Mouse (Mus musculus) embryo, embryonic 11.5 days (tissue): Measurements from ENCODE around the gene Fbxo6.

Source experiments
- DNase-seq: peaks from one replicate; pipeline ENCODE4 v3.0.0-alpha.2; 2012; ENCODE audit warnings: low read depth, low spot score

The Fbxo6 gene

DNA sequence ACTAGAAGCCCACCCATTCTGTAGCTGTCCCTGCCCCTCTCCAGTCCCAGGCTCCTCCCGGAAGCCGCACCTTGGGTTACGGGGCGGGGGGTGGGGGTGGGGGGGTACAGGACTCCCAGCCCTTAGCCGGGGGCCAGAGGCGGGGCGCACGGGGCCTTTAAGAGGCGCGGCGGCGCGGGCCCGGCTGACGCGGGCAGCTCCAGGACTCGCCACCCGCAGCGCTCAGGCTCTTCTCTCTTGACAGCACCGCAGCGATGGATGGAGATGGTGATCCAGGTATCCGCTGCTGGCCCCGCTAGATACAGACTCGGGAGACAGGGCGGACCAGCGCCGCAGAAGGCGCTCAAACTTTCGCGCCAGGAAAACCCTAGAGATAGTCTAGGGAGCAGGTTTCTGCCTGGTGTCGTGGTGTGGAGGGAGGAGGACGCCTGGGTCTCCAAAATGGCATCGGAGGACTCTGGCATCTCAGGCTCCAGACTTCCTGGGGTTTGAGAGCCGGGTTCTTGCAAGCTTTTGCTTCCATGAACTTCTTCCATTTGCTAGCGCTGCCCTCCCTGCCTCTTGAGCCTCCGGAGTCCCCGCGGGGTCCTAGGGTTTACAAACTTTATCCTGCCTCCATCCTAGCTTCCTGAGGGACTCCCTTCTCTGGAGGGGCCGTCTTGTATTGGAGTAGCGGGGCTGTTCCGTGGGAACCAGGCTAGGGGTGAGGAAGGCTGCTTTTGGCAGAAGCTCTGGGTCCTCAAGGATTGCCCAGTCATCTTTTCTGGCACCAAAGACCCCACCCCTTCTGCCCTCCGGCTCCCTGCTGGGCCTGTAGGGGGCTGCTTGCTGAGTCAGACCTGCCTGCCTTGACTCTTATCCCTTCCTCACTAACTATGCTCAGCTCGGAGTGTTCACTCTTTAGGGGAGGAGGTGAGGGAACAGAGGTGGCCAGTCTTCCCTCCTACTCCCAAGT is 8.8 kb upstream of the Fbxo6 start, which contains the start of the genes Fbxo44 and Fbxo2:
Fbxo44 (minus strand) TSS at position 47 of the 955 bp plus-strand sequence.
Fbxo2 (plus strand) TSS at position 186 of the 955 bp plus-strand sequence.
- no peak for DNase-seq

DNA sequence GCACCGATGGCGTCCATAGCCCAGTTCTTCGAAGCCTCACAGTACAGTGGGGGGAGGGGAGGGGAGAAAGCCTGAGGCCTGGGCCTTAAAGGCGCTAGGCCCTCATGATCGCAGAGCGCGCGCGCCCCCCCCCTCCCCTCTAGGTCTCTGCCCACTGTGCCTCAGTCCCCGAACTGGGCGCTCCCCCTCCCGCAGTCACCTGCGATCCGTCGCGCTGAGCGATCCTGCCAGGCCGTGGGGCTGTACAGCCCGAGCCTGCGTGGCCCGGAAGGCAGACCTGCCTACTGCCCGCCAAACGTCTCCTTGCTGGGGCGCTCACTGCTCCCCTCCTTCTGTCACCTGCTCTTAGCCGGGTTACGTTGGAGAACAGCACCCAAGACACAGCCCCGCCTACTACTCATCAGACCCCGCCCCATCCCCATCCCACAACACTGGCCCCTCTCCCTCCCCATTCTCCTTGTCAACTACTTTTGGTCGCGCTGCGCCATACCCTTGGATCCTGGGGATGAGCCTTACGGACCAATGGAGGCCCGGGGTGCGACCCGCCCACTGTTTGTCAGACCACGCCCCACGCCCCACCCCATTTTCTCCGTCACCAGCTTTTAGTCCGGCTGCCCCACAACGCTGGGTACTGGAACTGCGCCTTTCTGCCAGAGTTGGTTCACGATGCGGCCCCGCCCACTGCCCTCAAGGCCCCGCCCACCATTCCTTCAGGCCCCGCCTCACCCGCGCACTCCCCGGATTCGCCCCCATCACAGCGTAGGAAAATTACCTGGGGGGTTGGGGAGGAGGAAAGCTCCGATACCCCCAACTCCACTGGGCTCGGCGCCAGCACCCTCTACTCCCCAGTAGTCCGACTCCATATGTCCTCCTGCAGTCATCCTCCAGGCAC is 7.8 kb upstream of the Fbxo6 start:
- peak; percentile 80 for DNase-seq

DNA sequence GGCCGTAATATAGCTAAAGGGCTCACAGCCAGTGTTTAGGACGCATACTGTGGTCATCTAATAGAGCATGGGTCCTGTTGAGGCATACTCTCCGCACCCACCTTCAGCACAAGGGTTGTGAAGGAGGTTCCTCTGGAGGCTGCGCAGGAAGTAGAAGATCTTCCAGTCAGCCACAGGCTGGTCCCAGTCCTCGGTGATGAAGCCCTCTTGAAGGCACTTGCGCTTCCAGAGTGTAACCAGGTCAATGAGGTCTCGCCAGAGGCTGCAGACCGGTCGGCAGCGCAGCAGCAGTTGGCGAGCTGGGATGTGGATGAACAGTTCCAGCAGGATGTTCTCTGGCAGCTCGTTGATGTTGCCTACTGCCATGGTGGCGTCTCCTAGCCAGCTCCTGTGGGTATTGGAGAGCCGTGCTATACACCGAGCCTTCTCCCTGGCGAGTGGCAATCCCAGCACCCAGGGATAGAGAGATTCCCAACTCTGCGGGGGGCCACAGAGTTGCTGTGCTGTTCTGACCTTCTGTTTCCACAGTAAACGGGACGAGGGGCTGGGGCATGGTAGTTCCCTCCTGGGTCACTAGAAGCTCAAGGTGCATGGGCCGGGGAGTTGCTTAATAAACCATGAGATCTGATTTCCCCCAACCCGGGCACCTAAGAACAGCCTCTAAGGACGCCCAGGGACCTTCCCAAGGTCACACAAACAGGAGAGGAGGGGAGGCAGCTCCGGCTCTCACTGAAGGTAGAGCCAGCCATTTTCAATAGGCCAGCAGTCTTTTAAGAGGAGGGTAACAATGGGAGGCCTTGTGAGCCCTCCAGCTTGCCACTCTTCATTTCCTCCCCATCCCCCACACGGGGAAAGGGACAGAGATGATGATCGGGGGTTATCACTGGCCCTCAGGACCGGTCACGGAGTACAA is 6.8 kb upstream of the Fbxo6 start:
- no peak for DNase-seq

DNA sequence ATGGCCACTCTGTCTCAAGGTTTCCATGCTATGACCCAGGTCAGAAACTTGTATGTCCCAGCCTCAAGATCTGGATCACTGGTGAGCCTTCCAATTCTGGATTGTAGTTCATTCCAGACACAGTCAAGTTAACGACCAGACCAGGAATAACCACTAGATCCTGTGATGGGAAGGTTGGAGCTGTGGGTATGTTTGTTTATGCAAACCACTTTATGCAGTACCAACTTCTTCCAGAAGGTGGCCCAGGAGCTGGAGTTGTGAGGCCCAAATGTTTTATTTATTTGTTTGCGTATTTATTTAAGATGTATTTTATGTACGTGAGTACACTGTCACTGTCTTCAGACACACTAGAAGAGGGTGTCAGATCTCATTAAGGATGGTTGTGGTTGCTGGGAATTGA is 3.0 kb upstream of the Fbxo6 start:
- no peak for DNase-seq

DNA sequence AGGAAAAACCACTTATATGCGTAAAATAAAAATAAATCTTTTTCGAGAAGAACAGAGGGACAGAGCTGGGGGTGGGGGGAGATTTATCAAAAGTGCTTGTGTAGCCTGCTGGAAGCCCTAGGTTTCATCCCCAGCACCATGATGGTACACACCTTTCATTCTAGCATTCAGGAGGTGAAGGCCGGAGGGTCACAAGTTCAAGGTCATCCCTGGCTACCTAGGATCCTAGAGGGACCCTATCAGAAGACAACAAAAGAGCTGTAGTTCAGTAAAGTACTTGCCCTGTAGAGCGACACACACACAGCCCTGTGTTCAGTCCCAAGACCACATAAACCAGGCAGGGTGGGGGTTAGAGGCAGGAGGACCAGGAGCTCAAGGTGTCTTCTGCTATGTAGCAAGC is 2.1 kb upstream of the Fbxo6 start:
- no peak for DNase-seq

DNA sequence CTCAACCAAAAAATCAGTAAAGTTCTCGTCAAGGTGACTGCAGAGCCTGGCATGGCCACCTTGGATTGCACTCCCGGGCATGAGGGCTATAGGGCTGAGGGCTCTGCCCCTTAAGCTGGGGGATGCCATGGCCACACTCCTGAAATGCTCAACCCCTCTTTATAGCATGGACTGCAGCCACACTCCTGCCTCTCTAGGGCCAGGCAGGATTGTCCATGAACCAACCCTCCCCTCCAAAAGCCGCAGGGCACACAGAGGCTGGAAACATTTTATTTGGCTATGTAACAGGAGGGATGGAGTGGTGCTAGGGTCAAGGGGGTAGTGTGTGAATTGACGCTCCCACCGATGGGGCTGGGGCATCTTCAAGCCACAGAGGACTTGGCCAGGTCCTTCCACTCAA is 607 bp upstream of the Fbxo6 start:
- no peak for DNase-seq

DNA sequence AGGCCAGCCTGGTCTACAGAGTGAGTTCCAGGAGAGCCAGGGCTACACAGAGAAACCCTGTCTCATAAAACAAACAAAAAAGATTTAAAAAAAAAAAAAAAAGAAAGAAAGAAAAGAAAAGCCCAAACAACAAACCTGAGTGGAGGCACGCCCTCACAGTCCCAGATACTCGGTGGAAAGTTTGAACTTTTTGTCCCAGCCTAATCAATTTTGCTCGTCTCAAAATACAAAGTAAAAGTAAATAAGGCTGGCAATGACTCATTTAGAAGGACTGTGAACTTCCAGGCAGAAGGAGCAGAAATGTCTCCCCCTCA is 1.0 kb downstream of the Fbxo6 start:
- DNase-seq, result no peak

DNA sequence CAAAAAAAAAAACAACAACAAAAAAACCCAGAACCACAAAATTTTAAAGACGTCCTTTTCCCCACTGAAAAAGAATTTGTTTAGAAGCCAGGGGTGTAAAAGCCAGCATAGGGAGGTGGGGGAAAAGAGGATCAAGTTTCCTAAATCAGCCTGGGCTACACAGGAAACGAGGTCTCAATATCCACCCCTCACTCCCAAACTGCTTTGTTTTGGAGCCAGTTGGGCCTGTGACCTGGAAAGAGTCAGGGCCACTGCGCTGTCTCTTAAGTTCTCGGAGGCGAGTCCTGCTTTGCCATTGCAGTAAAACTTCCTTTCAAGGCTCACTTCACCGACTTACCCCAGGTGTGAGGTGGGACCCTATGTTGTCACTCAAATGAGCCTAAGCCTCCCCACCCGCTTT is 1.7 kb downstream of the Fbxo6 start:
- DNase-seq, result no peak

DNA sequence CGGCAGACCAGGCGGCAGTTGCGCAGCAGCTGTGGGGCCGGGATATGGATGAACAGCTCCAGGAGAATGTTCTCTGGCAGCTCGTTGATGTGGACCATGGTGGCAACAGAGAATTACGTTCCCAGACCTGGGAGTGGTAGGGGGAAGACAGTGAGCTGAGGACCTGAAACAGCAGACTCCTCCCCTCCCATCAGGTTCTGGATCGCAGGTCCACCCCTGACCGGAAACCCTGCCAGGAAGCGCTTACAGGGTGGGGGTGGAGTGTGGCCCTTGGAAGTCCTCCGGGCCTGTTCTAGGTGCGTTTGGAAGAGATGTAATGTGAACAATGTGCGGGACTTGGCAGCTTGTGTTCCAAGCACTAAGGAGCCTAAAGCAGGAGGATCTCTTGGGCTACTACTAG is 2.4 kb downstream of the Fbxo6 start:
- DNase-seq, result no peak

DNA sequence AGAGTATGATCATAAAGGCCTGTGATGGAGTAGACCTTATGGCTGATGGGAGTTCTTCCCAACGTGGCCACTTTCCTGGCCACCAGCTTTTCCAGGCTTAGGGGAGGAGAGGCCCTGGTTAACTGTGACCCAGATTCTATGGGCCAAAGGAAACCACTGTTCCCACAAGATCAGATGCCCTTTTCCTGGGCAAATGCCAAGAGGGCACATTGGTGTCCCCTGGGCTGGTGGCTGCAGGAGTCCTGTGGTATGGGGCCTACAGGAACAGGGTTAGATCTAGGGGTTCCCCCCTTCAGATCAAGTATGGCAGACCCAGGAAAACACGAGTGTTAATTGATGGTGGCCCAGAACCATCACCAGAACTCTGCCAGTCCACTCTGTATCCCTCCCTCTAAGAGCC is 4.2 kb downstream of the Fbxo6 start:
- DNase-seq, result no peak

DNA sequence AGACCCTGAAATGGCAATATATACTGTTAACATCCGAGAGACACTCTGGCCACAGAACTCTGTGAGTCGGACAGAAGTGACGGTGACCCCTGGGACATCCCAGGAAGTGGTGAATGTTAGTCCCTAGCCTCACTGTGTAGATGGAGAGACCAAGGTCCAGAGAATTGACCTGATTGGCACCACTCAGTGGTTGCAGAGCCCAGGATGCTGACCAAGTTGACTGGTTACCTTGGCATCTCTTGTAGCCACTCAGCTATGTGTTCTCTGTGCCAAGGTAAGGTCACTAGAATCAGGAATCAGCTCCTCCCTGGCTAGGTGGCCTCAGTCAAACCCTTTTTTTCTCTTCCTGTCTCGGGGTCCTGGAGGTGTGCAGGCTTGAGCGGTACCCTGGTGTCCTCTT is 8.2 kb downstream of the Fbxo6 start:
- DNase-seq, result no peak

DNA sequence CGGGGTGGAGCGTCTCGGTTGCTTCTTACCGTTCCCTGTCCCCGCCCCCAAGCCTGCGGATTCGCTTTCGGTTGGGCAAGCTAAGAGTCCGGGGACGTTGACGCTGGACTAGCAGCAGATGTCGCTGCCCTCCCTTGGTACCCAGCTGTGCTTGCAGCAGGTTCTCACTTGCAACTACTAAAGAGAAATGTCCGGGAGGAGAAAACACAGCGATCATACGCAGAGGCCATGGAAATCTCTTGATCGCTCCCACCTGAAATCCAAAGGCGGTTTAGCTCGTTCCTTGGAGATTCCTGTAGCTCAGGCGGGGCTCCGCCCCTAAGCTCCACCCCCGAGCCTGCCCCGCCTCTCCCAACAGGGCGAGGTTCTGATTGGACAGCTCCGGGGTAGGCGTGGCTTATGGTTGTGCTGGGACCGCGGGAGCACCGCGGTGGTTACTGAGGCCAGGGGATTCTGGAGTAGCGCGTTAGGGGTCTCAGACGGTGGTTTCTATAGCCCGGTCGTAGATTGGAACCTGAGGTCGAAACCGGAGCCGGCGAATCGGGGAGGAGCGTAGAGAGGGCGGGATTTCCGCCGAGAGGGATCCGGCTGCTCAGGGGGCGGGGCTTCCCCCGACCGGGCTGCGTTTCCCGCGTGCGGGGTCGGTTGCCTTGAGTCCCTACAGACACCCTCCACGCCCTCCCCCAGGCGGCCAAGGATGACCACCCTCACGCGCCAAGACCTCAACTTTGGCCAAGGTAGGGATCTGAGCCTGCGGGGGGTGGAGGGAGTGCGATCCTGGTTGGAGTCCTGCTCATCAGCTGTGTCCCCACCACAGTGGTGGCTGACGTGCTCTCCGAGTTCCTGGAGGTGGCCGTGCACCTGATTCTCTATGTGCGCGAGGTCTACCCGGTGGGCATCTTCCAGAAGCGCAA is 11.6 kb downstream of the Fbxo6 start:
- peak; percentile 86 for DNase-seq

DNA sequence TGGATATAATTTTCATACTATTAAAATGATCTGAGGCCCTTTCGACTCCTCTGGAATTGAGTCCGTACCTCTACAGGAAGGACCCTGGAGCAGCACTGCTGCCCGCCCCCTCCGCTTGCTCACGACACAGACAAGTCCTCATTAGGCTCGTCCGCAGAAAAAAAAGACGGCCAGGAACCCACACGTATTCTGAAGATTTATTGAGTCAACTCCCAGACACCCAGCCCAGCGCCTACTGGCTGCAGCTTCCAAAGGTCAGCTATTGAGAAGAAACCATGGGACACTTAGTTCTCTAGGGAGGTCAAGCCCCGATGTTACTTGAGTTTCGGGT is 12.2 kb downstream of the Fbxo6 start:
- peak; percentile 32 for DNase-seq

DNA sequence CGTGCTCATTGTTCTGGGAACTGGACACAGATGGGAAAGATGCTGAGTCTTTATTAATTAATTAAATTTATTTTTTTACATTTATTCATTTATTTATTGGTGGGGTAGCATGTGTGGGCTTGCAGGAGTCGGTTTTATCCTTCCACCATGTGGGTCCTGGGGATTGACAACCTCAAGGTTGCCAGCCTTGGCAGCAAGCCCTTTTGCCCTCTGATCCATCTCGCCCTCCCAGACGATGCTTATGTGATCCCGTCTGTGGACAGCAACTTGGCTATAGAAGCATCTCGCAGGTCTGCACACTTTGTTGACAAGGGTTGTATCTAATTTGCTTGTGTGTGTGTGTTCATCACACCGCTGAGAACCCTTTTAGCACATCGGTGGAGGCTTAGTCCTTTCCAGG is 14.4 kb downstream of the Fbxo6 start:
- no peak for DNase-seq

DNA sequence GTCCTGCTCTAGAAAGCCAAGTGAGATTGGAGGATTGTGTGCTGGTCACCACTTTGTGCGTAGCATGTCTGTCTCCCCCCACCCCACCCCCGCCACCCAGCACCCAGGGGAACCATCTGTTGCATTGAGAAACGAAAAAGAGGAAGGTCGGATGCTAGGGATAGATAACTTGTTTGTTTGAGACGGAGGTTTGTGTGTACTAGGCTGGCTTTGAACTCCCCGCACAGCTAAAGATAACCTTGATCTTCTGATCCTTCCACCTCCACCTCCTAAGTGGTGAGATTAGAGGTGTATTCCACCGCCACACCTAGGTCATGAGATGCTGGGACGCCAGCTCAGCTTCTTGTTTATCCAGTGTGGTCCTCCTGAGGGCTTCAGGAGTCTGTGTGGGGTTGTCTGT is 17.0 kb downstream of the Fbxo6 start:
- no peak for DNase-seq

DNA sequence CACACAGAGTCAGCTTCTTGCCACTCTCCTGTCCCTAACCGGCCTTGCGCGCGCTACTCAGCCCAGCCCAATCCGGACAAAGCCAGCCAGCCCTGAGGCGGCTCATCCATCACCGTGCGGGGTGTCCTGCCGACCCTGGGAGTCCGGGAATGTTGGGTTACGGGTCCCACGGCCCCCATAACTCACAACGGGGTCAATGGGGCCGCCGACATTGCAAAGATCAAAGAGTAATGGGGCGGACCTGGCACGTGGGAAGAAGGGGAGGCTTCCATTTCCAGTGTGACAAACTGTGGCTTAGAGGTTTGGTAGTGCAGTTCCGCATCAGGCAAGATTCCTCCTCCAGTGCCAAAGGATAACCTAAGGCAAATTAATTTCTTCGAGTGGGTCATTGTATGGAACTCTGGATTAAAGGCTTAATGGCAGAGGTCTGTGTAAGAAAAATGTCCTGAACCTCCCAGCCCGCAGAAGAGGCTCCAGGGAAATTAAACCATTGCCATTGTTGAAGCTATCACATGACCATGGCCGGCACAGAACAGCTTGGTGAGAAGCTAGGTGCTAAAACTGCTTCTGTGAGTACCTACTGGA is 20.4 kb downstream of the Fbxo6 start:
- peak; percentile 75 for DNase-seq

DNA sequence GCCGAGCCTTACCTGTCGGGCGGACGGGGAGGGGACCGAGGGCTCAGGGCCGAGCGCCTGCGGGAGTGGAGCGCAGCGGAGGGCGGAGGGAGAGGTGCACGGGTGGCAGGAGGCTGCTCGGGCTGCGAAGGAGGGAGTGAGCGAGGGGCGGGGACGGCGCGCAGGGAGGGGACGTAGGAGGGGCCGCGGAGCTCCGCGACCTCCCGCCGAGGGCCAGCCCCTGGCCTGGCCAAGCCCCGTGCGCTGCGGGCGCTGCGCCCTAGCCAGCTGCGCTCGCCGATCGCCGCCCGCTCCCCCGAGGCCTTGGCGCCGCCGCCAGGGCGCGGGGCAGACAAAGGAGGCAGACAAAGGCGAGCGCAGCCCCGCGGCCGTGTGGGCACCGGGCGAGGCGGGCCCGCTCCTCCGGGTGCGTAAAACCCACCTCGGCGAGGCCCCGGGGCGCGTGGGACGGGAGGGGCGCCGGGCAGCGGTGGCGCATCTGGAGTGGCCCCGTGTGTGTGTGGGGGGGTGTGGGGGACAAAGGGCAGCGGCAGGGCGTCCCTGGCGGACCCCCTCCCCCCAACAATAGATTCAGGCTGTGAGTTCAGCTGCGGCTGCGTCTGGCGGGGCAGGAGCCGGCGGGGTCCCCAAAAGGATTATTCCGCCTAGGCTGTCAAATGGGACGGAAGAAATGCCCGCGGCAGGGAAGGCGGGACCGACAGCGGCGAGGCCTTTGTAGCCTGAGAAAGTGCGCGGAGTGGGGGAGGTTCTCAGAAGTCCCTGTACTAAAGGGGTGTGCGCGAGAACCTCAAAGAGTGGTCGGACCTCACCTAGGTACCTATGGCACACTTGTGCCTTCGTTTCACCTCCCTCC is 21.2 kb downstream of the Fbxo6 start, which contains the start of gene Draxin:
Draxin (minus strand) TSS at position 138 of the 853 bp plus-strand sequence.
- DNase-seq, result peak; percentile 67

DNA sequence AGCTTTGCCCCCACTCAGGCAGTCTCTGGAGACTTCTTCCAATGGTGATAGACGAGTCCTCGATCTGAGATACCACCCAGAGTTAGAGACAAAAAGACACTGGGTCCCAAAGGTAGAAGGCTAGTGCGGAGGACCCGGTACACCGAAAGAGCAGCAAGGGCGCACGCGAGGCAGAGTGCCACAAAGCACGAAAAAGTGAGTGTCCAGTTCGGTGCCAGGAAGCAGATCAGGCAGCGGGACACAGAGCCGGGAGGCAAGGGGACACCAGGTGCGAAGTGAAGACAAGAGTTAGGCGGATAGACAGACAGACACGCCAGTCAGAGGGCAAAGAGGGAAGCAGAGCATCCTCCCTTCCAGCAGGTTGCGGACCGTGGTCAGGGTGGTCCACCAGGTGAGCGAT is 21.8 kb downstream of the Fbxo6 start, which contains the start of gene Mad2l2:
Mad2l2 (plus strand) TSS at position 252 of the 400 bp plus-strand sequence.
- DNase-seq, result no peak

DNA sequence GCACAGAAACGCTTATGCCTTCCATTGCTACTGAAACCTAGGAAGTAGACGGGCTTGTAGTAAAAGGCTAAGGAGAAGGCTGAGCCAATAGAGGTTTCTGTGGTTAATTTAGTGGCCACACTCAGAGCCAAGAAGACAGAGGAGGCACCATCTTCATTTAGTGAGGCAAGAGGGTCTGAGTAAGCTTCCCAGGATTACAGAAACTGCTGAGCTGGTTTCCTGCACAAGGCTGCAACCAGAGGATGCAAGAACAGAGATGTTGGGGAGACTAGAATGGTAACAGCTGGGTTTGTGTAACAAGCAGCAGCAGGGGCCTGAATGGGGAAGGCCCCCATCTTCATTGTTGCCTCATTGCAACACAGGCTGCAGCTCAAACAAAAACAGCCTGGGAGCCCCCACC is 23.3 kb downstream of the Fbxo6 start:
- DNase-seq, result no peak
